Mouse (Mus musculus): ENCODE data around the gene Ttc37. TPM values are rescaled to one million over a fixed set of nuclear protein-coding genes. Genes with fewer than 3 reads are reported as not detected.
A peak's percentile ranks its signal among the peaks of the same experiment; 100 is the strongest.

Gene Ttc37
- polyA plus RNA-seq, 1 experiment from 2014 or later, result 17.0 TPM

GRCm38 (mm10) chr13:76098116-76098492 is 430 bp upstream of the Ttc37 start:
- 4% methylated on average over 16 of the region's 16 CpGs for WGBS
- H3K27me3 ChIP-seq (replicated peaks; ENCODE audit: low read depth, poor library complexity, severe bottlenecking), result no peaks in the 10 kb centered on the region

GRCm38 (mm10) chr13:76101989-76102388 is 3.5 kb downstream of the Ttc37 start:
- H3K4me3 ChIP-seq, result no peak overlapping the region
- H3K27ac ChIP-seq (replicated peaks), result no peak overlapping the region
- H3K27me3 ChIP-seq (replicated peaks; ENCODE audit: low read depth, poor library complexity, severe bottlenecking), result no peaks in the 10 kb centered on the region
- H3K9me3 ChIP-seq, result no peaks in the 10 kb centered on the region
- peaks cover 8% of the 10 kb centered on the region; the same call in 1 of the 2 replicates for H3K4me1 ChIP-seq
- DNase-seq (ENCODE audit: low spot score), result no peak
- H3K36me3 ChIP-seq (replicated peaks), result peaks cover 28% of the 10 kb centered on the region
- 96% methylated on average over 2 of the region's 2 CpGs for WGBS

More at GRCm38 (mm10) chr13:76098116-76098492, 430 bp upstream of the Ttc37 start:
- H3K9me3 ChIP-seq, result no peaks in the 10 kb centered on the region
- H3K4me3 ChIP-seq, result peak overlapping the region; percentile 84
- H3K36me3 ChIP-seq (replicated peaks), result peaks cover 21% of the 10 kb centered on the region
- H3K4me1 ChIP-seq, result peaks cover 8% of the 10 kb centered on the region; the same call in 1 of the 2 replicates
- no peak for DNase-seq (ENCODE audit: low spot score)
- H3K27ac ChIP-seq (replicated peaks), result peak overlapping the region; percentile 88

GRCm38 (mm10) chr13:76109069-76109824 is 10.7 kb downstream of the Ttc37 start:
- Histone ChIP-seq H3K27me3 (replicated peaks; ENCODE audit: low read depth, poor library complexity, severe bottlenecking) (no peaks in the 10 kb centered on the region), H3K4me3 (no peak overlapping the region), H3K9me3 (no peaks in the 10 kb centered on the region), H3K27ac (replicated peaks) (no peak overlapping the region), H3K4me1 (no peaks in the 10 kb centered on the region), H3K36me3 (replicated peaks) (peaks cover 62% of the 10 kb centered on the region)
- 93% methylated on average over 18 of the region's 18 CpGs for WGBS
- no peak for DNase-seq (ENCODE audit: low spot score)

DNA sequence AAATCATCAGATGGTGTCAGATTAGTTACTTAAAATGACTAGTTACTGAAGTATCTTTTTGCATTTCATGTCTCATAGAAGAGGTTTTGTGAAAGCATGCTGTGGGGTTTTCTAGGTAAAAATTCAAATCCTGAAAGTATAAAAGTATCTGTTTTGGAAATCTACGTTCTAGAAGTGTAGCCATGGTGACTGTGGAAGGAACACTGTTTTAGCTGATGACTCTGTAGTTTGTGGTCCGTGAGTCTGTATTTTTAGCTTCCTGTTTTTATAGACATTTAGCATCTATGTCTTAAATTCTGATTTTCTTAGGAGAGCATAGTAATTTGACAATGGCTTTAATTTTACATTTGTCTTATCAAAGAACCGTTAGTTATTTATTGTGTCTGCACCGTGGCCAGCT is 30.3 kb downstream of the Ttc37 start:
- Histone ChIP-seq H3K4me3 (no peak overlapping the region), H3K9me3 (no peaks in the 10 kb centered on the region), H3K4me1 (no peaks in the 10 kb centered on the region), H3K27ac (replicated peaks) (no peak overlapping the region), H3K27me3 (replicated peaks; ENCODE audit: low read depth, poor library complexity, severe bottlenecking) (no peaks in the 10 kb centered on the region), H3K36me3 (replicated peaks) (peaks cover 90% of the 10 kb centered on the region)
- DNase-seq (ENCODE audit: low spot score), result no peak
- WGBS, result 90% methylated on average over 4 of the region's 4 CpGs

- 89% methylated on average over 4 of the region's 4 CpGs for WGBS
- H3K9me3 ChIP-seq, result no peaks in the 10 kb centered on the region
Measured at GRCm38 (mm10) chr13:76132415-76132814, 33.9 kb downstream of the Ttc37 start.

DNA sequence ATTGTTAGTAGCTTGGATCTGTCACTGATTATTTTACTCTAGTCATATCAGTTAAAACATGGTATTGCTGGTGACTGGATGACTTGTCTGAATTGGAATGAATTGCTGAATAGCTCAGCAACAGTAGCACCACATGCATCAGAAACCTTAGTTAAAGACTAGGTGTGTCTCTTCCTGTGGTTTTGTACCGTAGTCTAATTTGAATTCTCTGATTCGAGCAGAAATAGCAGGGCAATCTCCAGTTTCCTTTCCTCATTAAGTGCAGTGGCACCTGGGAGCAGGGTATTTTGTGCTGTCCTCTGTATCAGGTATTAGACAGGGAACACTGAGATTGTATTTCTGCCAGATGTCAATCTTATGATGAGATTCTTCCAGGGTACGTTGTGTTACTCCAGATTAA is 40.3 kb downstream of the Ttc37 start:
- Histone ChIP-seq H3K27ac (replicated peaks) (no peak overlapping the region), H3K36me3 (replicated peaks) (peaks cover 81% of the 10 kb centered on the region), H3K4me3 (no peak overlapping the region), H3K9me3 (no peaks in the 10 kb centered on the region), H3K27me3 (replicated peaks; ENCODE audit: low read depth, poor library complexity, severe bottlenecking) (no peaks in the 10 kb centered on the region), H3K4me1 (no peaks in the 10 kb centered on the region)
- 87% methylated on average over 3 of the region's 3 CpGs for WGBS
- DNase-seq (ENCODE audit: low spot score), result no peak

More at GRCm38 (mm10) chr13:76132415-76132814, 33.9 kb downstream of the Ttc37 start:
- H3K36me3 ChIP-seq (replicated peaks), result peaks cover 82% of the 10 kb centered on the region
- H3K4me1 ChIP-seq, result no peaks in the 10 kb centered on the region
- H3K4me3 ChIP-seq, result no peak overlapping the region
- no peak overlapping the region for H3K27ac ChIP-seq (replicated peaks)
- no peak for DNase-seq (ENCODE audit: low spot score)
- no peaks in the 10 kb centered on the region for H3K27me3 ChIP-seq (replicated peaks; ENCODE audit: low read depth, poor library complexity, severe bottlenecking)

GRCm38 (mm10) chr13:76141117-76141808 is 42.7 kb downstream of the Ttc37 start:
- H3K36me3 ChIP-seq (replicated peaks), result peaks cover 71% of the 10 kb centered on the region
- H3K4me1 ChIP-seq, result no peaks in the 10 kb centered on the region
- no peaks in the 10 kb centered on the region for H3K9me3 ChIP-seq
- WGBS, result 89% methylated on average over 12 of the region's 12 CpGs
- no peak for DNase-seq (ENCODE audit: low spot score)
- no peak overlapping the region for H3K4me3 ChIP-seq
- H3K27me3 ChIP-seq (replicated peaks; ENCODE audit: low read depth, poor library complexity, severe bottlenecking), result no peaks in the 10 kb centered on the region
- H3K27ac ChIP-seq (replicated peaks), result no peak overlapping the region

DNA sequence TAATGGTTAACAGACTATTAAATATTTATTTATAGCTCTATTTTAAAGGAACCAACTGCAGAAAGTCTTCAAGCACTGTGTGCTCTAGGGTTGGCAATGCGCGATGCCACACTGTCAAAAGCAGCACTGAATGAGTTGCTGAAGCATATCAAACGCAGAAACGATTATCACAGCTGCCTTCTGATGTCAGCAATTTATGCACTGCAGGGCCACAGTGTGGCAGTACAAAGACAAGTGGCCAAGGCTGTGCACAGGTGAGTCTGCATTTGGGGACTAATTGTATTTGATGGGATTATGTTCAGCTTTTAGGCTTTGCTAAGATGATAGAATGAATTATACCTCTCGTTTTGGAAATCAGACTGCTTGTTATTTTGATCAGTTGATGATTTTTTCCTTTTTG is 51.9 kb downstream of the Ttc37 start:
- H3K36me3 ChIP-seq (replicated peaks), result peaks cover 74% of the 10 kb centered on the region
- DNase-seq (ENCODE audit: low spot score), result no peak
- no peaks in the 10 kb centered on the region for H3K4me1 ChIP-seq
- H3K9me3 ChIP-seq, result no peaks in the 10 kb centered on the region
- no peak overlapping the region for H3K4me3 ChIP-seq
- H3K27ac ChIP-seq (replicated peaks), result no peak overlapping the region
- H3K27me3 ChIP-seq (replicated peaks; ENCODE audit: low read depth, poor library complexity, severe bottlenecking), result no peaks in the 10 kb centered on the region
- 91% methylated on average over 5 of the region's 5 CpGs for WGBS

DNA sequence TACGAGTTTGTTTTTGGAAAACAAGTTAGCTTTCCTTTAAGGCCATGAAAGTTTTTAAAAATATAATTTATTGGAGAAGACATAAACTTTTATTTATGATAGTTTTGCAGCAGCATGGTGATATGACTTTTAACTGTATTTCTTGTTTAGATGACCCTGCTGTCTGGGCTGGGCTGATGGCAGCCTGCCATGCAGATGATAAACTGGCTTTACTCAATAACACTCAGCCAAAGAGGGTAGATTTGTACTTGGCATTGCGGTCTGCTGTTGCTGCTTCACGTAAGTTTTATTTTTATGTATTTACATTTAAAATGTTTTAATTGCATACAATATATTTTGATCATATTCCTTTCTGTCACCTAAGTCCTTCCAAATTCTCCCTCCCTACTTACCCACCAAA is 58.6 kb downstream of the Ttc37 start:
- no peak for DNase-seq (ENCODE audit: low spot score)
- Histone ChIP-seq H3K9me3 (no peaks in the 10 kb centered on the region), H3K4me1 (no peaks in the 10 kb centered on the region), H3K4me3 (no peak overlapping the region), H3K27ac (replicated peaks) (no peak overlapping the region), H3K36me3 (replicated peaks) (peaks cover 79% of the 10 kb centered on the region), H3K27me3 (replicated peaks; ENCODE audit: low read depth, poor library complexity, severe bottlenecking) (no peaks in the 10 kb centered on the region)
- WGBS, result 94% methylated on average over 3 of the region's 3 CpGs

- Histone ChIP-seq H3K36me3 (replicated peaks) (peaks cover 82% of the 10 kb centered on the region), H3K27ac (replicated peaks) (no peak overlapping the region), H3K9me3 (no peaks in the 10 kb centered on the region), H3K4me1 (no peaks in the 10 kb centered on the region), H3K4me3 (no peak overlapping the region), H3K27me3 (replicated peaks; ENCODE audit: low read depth, poor library complexity, severe bottlenecking) (no peaks in the 10 kb centered on the region)
- no peak for DNase-seq (ENCODE audit: low spot score)
- WGBS, result 91% methylated on average over 1 of the region's 1 CpGs
Measured at GRCm38 (mm10) chr13:76157508-76157907, 59.0 kb downstream of the Ttc37 start.

- no peak for DNase-seq (ENCODE audit: low spot score)
- H3K9me3 ChIP-seq, result no peaks in the 10 kb centered on the region
- peaks cover 83% of the 10 kb centered on the region for H3K36me3 ChIP-seq (replicated peaks)
- 86% methylated on average over 2 of the region's 2 CpGs for WGBS
- H3K27ac ChIP-seq (replicated peaks), result no peak overlapping the region
- no peaks in the 10 kb centered on the region for H3K4me1 ChIP-seq
- no peaks in the 10 kb centered on the region for H3K27me3 ChIP-seq (replicated peaks; ENCODE audit: low read depth, poor library complexity, severe bottlenecking)
- no peak overlapping the region for H3K4me3 ChIP-seq
Measured at GRCm38 (mm10) chr13:76160587-76160986, 62.1 kb downstream of the Ttc37 start.

DNA sequence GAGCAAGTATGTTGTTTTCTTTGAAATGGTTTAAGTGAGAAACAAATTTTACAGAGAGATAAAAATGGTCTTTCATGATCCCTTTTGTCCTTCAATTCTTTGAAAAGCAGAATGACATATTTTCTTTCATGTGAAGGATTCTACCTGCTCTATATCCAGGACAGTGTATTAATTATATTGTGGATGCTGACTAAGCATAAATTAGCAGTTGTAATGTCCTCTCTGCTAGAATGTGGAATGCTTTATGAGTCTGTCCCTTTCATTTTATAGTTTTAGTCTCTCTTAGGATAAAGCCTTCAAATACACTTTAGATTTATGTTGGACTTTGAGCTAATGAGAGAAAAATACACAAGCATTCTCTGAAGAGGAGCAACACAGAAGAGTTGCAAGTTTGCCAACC is 75.8 kb downstream of the Ttc37 start:
- H3K36me3 ChIP-seq (replicated peaks), result peaks cover 50% of the 10 kb centered on the region
- peaks cover 5% of the 10 kb centered on the region; the same call in 1 of the 2 replicates for H3K9me3 ChIP-seq
- no peaks in the 10 kb centered on the region for H3K4me1 ChIP-seq
- no peak overlapping the region for H3K4me3 ChIP-seq
- H3K27me3 ChIP-seq (replicated peaks; ENCODE audit: low read depth, poor library complexity, severe bottlenecking), result no peaks in the 10 kb centered on the region
- no peak for DNase-seq (ENCODE audit: low spot score)
- H3K27ac ChIP-seq (replicated peaks), result no peak overlapping the region

- Histone ChIP-seq H3K4me3 (no peak overlapping the region), H3K9me3 (peaks cover 5% of the 10 kb centered on the region; the same call in 1 of the 2 replicates), H3K36me3 (replicated peaks) (peaks cover 64% of the 10 kb centered on the region), H3K27ac (replicated peaks) (no peak overlapping the region), H3K27me3 (replicated peaks; ENCODE audit: low read depth, poor library complexity, severe bottlenecking) (no peaks in the 10 kb centered on the region), H3K4me1 (no peaks in the 10 kb centered on the region)
- DNase-seq (ENCODE audit: low spot score), result no peak
- WGBS, result 93% methylated on average over 5 of the region's 5 CpGs
Measured at GRCm38 (mm10) chr13:76178700-76179099, 80.2 kb downstream of the Ttc37 start.
